Mouse (Mus musculus) E14TG2a.4 (cell line): ENCODE data around the gene Eya4.

Source experiments
- H3K27me3 ChIP-seq: 2 replicates; pipeline ENCODE4 v1.6.1; 2014; ENCODE audit warnings: low read length, control low read depth; ENCODE audit not compliant: insufficient read depth
- H3K36me3 ChIP-seq: 2 replicates; pipeline ENCODE4 v1.6.1; 2014; ENCODE audit warnings: low read length, control low read depth; ENCODE audit not compliant: insufficient read depth
- H3K4me1 ChIP-seq: replicated peaks from 2 replicates; pipeline ENCODE4 v1.6.1; 2014; ENCODE audit warnings: low read depth, low read length, control low read depth
- H3K4me3 ChIP-seq: replicated peaks from 2 replicates; pipeline ENCODE4 v1.5.1; 2014; ENCODE audit warnings: mild to moderate bottlenecking, low read length
- H3K9me3 ChIP-seq: 2 replicates; pipeline ENCODE4 v1.6.1; 2014; ENCODE audit warnings: low read length, control low read depth
- CTCF ChIP-seq: conservative IDR thresholded peaks from 2 replicates; pipeline ENCODE4 v1.5.1; 2014; ENCODE audit warnings: low read length
- NANOG ChIP-seq: IDR thresholded peaks from 2 replicates; pipeline ENCODE4 v1.6.1; 2014; ENCODE audit warnings: borderline replicate concordance, low read length, mixed read lengths
- POU5F1 ChIP-seq: IDR thresholded peaks from 2 replicates; pipeline ENCODE4 v1.6.1; 2014; ENCODE audit warnings: low read length, borderline replicate concordance

The Eya4 gene

GRCm38 (mm10) chr10:23156866-23157625 lies 193.5 kb downstream of the Eya4 start:
- H3K9me3 ChIP-seq, result no peaks in the 10 kb centered on the region
- no peaks in the 10 kb centered on the region for H3K27me3 ChIP-seq
- TF ChIP-seq NANOG (no peak), POU5F1 (no peak), CTCF (no peak)
- no peaks in the 10 kb centered on the region for H3K36me3 ChIP-seq
- H3K4me3 ChIP-seq, result no peak overlapping the region
- no peaks in the 10 kb centered on the region for H3K4me1 ChIP-seq

- peak; percentile 50 for TF ChIP-seq CTCF
- no peak for TF ChIP-seq NANOG
Observed at GRCm38 (mm10) chr10:23150401-23150800, 200.2 kb downstream of the Eya4 start.

DNA sequence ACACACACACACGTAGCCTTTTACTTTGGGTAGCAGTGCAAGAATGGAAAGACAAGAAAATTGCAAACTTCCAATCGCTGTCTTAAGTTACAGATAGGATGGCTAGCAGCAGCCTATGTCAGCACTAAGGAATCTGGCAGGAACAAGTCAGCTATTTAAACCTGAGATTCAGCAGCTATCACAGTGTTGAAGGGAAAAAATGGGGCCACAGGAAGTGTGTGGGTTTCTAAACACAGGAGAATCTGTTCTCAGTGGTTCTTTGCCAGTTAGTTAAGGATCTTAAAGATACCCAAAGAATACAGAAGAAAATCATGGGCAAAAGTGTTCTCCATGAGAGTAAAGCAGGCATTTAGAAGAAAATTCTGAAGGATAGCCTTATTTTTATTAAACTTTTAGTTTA lies 206.0 kb downstream of the Eya4 start:
- H3K4me1 ChIP-seq, result no peaks in the 10 kb centered on the region
- H3K27me3 ChIP-seq, result no peaks in the 10 kb centered on the region
- no peaks in the 10 kb centered on the region for H3K36me3 ChIP-seq
- TF ChIP-seq NANOG (no peak), POU5F1 (no peak), CTCF (no peak)
- no peaks in the 10 kb centered on the region for H3K9me3 ChIP-seq
- H3K4me3 ChIP-seq, result no peak overlapping the region

More at GRCm38 (mm10) chr10:23150401-23150800, 200.2 kb downstream of the Eya4 start:
- Histone ChIP-seq H3K4me1 (no peaks in the 10 kb centered on the region), H3K36me3 (no peaks in the 10 kb centered on the region), H3K27me3 (no peaks in the 10 kb centered on the region), H3K9me3 (no peaks in the 10 kb centered on the region), H3K4me3 (no peak overlapping the region)

DNA sequence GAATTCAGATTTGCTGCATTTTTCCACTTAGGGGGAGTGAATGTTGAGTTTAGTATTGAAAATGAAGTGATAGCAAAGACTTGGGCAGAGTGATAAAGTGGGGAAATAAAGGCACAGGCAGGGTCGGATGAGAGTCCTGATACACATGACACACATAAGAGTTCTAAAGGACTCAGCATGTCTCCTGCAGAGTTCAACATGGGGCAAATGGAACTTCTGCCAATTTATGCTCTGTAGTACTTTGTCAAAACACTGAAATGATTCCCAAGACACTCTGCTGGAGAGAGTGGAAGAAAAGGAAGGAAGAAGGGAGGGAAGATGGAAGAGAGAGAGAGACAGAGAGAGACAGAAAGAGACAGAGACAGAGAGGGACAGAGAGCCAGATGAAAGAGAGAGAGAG lies 222.6 kb downstream of the Eya4 start:
- TF ChIP-seq POU5F1, result no peak
- no peak for TF ChIP-seq NANOG
- no peak for TF ChIP-seq CTCF
- Histone ChIP-seq H3K4me3 (no peak overlapping the region), H3K9me3 (no peaks in the 10 kb centered on the region), H3K4me1 (no peaks in the 10 kb centered on the region), H3K27me3 (no peaks in the 10 kb centered on the region), H3K36me3 (no peaks in the 10 kb centered on the region)

DNA sequence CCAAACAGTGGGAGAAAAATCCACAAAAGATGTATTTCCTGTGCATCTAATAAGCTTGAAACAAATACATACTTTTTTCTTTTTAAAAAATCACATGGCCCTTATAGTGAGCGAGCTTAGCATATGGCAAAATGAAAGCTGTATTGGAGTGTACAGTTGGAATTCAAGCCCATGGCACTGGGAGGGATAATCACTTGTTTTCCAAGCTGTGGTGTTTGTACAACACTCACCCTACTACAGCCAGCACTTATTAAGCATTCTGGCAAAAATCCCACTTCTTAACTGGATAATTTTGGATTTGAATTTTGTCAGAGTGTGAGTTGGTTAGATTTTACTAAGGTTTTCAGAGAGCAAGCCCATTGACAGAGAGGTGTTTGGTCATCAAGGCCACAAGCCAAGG lies 223.4 kb downstream of the Eya4 start:
- H3K27me3 ChIP-seq, result no peaks in the 10 kb centered on the region
- H3K4me3 ChIP-seq, result no peak overlapping the region
- H3K4me1 ChIP-seq, result no peaks in the 10 kb centered on the region
- H3K36me3 ChIP-seq, result no peaks in the 10 kb centered on the region
- H3K9me3 ChIP-seq, result no peaks in the 10 kb centered on the region
- TF ChIP-seq NANOG (no peak), POU5F1 (no peak), CTCF (no peak)

DNA sequence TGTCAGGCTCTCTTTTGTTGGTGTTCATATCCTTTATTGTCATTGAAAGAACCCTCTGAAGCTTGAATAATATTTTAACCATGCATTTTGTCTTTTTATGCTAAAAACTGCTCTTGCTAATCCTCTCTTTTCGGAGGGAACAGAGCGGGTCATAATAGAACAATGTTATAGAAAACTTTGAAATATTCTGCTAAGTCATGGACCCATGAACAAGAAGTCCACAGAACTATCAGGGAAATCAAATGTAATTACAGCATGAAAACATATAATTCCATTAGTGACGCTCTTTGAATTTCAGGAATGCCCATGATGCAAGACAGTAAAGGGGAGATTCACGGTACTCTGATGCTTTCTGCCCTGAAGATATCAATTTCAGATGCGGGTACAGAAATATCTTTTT lies 224.1 kb downstream of the Eya4 start:
- no peaks in the 10 kb centered on the region for H3K9me3 ChIP-seq
- H3K36me3 ChIP-seq, result no peaks in the 10 kb centered on the region
- no peak for TF ChIP-seq NANOG
- no peak for TF ChIP-seq CTCF
- no peak for TF ChIP-seq POU5F1
- H3K4me1 ChIP-seq, result no peaks in the 10 kb centered on the region
- no peaks in the 10 kb centered on the region for H3K27me3 ChIP-seq
- no peak overlapping the region for H3K4me3 ChIP-seq

- Histone ChIP-seq H3K9me3 (no peaks in the 10 kb centered on the region), H3K36me3 (no peaks in the 10 kb centered on the region), H3K4me3 (no peak overlapping the region), H3K4me1 (no peaks in the 10 kb centered on the region), H3K27me3 (no peaks in the 10 kb centered on the region)
- TF ChIP-seq POU5F1 (no peak), CTCF (no peak), NANOG (no peak)
Observed at GRCm38 (mm10) chr10:23120437-23120836, 230.1 kb downstream of the Eya4 start.

- H3K4me3 ChIP-seq, result no peak overlapping the region
- H3K36me3 ChIP-seq, result no peaks in the 10 kb centered on the region
- H3K9me3 ChIP-seq, result no peaks in the 10 kb centered on the region
- TF ChIP-seq CTCF, result peak; percentile 89
- TF ChIP-seq POU5F1, result no peak
- TF ChIP-seq NANOG, result no peak
- H3K4me1 ChIP-seq, result no peaks in the 10 kb centered on the region
- no peaks in the 10 kb centered on the region for H3K27me3 ChIP-seq
Observed at GRCm38 (mm10) chr10:23116786-23117410, 233.7 kb downstream of the Eya4 start.
